Mouse (Mus musculus): ENCODE data around the gene C8g.

The C8g gene

GRCm38 (mm10) chr2:25500576-25501405, 728 bp downstream of the C8g start, which contains the start of gene Fbxw5:
Gene Fbxw5, plus strand, starts transcription at chr2:25500750.
- DNase-seq (ENCODE audit: low spot score), result peak; percentile 69

GRCm38 (mm10) chr2:25500071-25500575, 1.4 kb downstream of the C8g start:
- no peak for DNase-seq (ENCODE audit: low spot score)

GRCm38 (mm10) chr2:25498622-25499478, 2.7 kb downstream of the C8g start:
- DNase-seq (ENCODE audit: low spot score), result no peak

- DNase-seq (ENCODE audit: low spot score), result no peak
Observed at GRCm38 (mm10) chr2:25497846-25498575, 3.5 kb downstream of the C8g start.

- DNase-seq (ENCODE audit: low spot score), result no peak
Observed at GRCm38 (mm10) chr2:25496462-25496861, 5.1 kb downstream of the C8g start.

GRCm38 (mm10) chr2:25493476-25493961, 8.0 kb downstream of the C8g start, which contains the start of gene Lcn12:
Gene Lcn12, minus strand, starts transcription at chr2:25493911.
- DNase-seq (ENCODE audit: low spot score), result no peak

GRCm38 (mm10) chr2:25492988-25493387, 8.5 kb downstream of the C8g start:
- no peak for DNase-seq (ENCODE audit: low spot score)

- no peak for DNase-seq (ENCODE audit: low spot score)
Observed at GRCm38 (mm10) chr2:25488671-25489068, 12.8 kb downstream of the C8g start.

GRCm38 (mm10) chr2:25487965-25488670, 13.4 kb downstream of the C8g start:
- no peak for DNase-seq (ENCODE audit: low spot score)

GRCm38 (mm10) chr2:25484901-25485647, 16.4 kb downstream of the C8g start:
- DNase-seq (ENCODE audit: low spot score), result no peak

GRCm38 (mm10) chr2:25482969-25483368, 18.6 kb downstream of the C8g start:
- no peak for DNase-seq (ENCODE audit: low spot score)

GRCm38 (mm10) chr2:25480541-25480940, 21.0 kb downstream of the C8g start:
- no peak for DNase-seq (ENCODE audit: low spot score)

- no peak for DNase-seq (ENCODE audit: low spot score)
Observed at GRCm38 (mm10) chr2:25479551-25480311, 21.8 kb downstream of the C8g start.

GRCm38 (mm10) chr2:25477967-25478675, 23.4 kb downstream of the C8g start:
- DNase-seq (ENCODE audit: low spot score), result no peak

- DNase-seq (ENCODE audit: low spot score), result no peak
Observed at GRCm38 (mm10) chr2:25477541-25477940, 24.0 kb downstream of the C8g start.

- DNase-seq (ENCODE audit: low spot score), result no peak
Observed at GRCm38 (mm10) chr2:25472550-25472949, 29.0 kb downstream of the C8g start.

- no peak for DNase-seq (ENCODE audit: low spot score)
Observed at GRCm38 (mm10) chr2:25469969-25470368, 31.6 kb downstream of the C8g start, which contains the start of gene Ptgds. Gene Ptgds, minus strand, starts transcription at chr2:25470046.

- DNase-seq (ENCODE audit: low spot score), result no peak
Observed at GRCm38 (mm10) chr2:25468962-25469915, 32.3 kb downstream of the C8g start.
